Mouse (Mus musculus) erythroblast, embryonic 14.5 days (primary cell): ENCODE measurements at regions not wholly inside any gene's neighbourhood (a gene's known extent, or its start where the extent isn't known, plus 50 kb on each side); places are given as distances from the start of the nearest gene placed in this dataset.

Experiments used
- GATA1 ChIP-seq: IDR thresholded peaks from 2 replicates; pipeline ENCODE4 v1.6.1; 2012; ENCODE audit warnings: low read length, inconsistent platforms, mixed read lengths
- TAL1 ChIP-seq: IDR thresholded peaks from 3 replicates; pipeline ENCODE4 v1.6.1; 2012; ENCODE audit warnings: low read length, inconsistent platforms, mixed read lengths

DNA sequence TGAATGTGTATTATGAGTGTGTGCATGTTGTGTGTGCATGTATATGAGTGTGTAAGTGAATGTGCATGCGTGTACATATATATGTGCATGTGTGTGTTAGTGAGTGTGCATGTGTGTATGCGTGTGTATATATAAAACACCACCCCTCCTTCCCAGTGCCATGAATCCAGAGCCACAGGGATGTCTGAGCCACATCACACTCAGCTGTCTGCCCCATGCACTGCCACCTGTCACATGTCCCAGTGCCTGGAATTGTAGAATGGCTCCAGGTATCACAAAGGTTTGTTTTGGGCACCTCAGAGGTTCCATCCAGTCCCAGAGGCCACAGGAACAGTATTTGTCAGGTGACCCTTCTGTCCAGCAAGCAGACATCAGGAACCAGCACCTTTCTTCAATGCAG, 75.0 kb upstream of the Tnrc6c start:
- TF ChIP-seq GATA1 (no peak), TAL1 (no peak)
